Mouse (Mus musculus): Measurements from ENCODE around the gene Stpg4.

Gene Stpg4

GRCm38 (mm10) chr17:87446767-87447611 lies 19.4 kb upstream of the Stpg4 start, which contains the start of gene Calm2:
Gene Calm2 (minus strand): TSS chr17:87446935.
- peak; percentile 98 for DNase-seq

- DNase-seq = peak; percentile 77
These were observed 18.6 kb upstream of the Stpg4 start for GRCm38 (mm10) chr17:87445917-87446766.

- no peak for DNase-seq
These were observed 17.9 kb upstream of the Stpg4 start for GRCm38 (mm10) chr17:87445337-87445916.

- DNase-seq = no peak
These were observed 17.2 kb upstream of the Stpg4 start for GRCm38 (mm10) chr17:87444763-87445162.

- no peak for DNase-seq
These were observed 14.0 kb upstream of the Stpg4 start for GRCm38 (mm10) chr17:87441537-87441936.

GRCm38 (mm10) chr17:87439441-87439840 lies 11.9 kb upstream of the Stpg4 start:
- no peak for DNase-seq

- no peak for DNase-seq
These were observed 6.4 kb upstream of the Stpg4 start for GRCm38 (mm10) chr17:87433929-87434328.

- DNase-seq = no peak
These were observed 5.2 kb upstream of the Stpg4 start for GRCm38 (mm10) chr17:87432743-87433142.

GRCm38 (mm10) chr17:87432314-87432713 lies 4.8 kb upstream of the Stpg4 start:
- no peak for DNase-seq

GRCm38 (mm10) chr17:87429431-87429830 lies 1.9 kb upstream of the Stpg4 start:
- no peak for DNase-seq

- DNase-seq = no peak
These were observed 9.5 kb downstream of the Stpg4 start for GRCm38 (mm10) chr17:87418082-87418481.

- no peak for DNase-seq
These were observed 20.9 kb downstream of the Stpg4 start for GRCm38 (mm10) chr17:87406646-87407045.

GRCm38 (mm10) chr17:87405576-87405975 lies 22.0 kb downstream of the Stpg4 start:
- DNase-seq = peak; percentile 64

GRCm38 (mm10) chr17:87403462-87403861 lies 24.1 kb downstream of the Stpg4 start:
- no peak for DNase-seq

GRCm38 (mm10) chr17:87402444-87402843 lies 25.1 kb downstream of the Stpg4 start:
- DNase-seq = no peak

- no peak for DNase-seq
These were observed 30.5 kb downstream of the Stpg4 start for GRCm38 (mm10) chr17:87397088-87397487.

GRCm38 (mm10) chr17:87391242-87391641 lies 36.3 kb downstream of the Stpg4 start:
- DNase-seq = peak; percentile 79

GRCm38 (mm10) chr17:87387068-87387467 lies 40.5 kb downstream of the Stpg4 start:
- DNase-seq = peak; percentile 74

- no peak for DNase-seq
These were observed 41.7 kb downstream of the Stpg4 start for GRCm38 (mm10) chr17:87385835-87386234.

GRCm38 (mm10) chr17:87380681-87381080 lies 46.9 kb downstream of the Stpg4 start:
- DNase-seq = no peak

GRCm38 (mm10) chr17:87379821-87380220 lies 47.7 kb downstream of the Stpg4 start:
- peak; percentile 73 for DNase-seq

GRCm38 (mm10) chr17:87379160-87379624 lies 48.3 kb downstream of the Stpg4 start:
- no peak for DNase-seq

Data from layer of hippocampus, adult 9-11 months (tissue).